Mouse (Mus musculus): Measurements from ENCODE around the gene Lrpap1. TPM values are rescaled to one million over a fixed set of nuclear protein-coding genes. Genes with fewer than 3 reads are reported as not detected.

Gene Lrpap1
- total and polyA plus RNA-seq, 2 experiments from 2014 or later = 78.9 to 177 TPM

GRCm38 (mm10) chr5:35060098-35060497 lies 45.5 kb downstream of the Lrpap1 start:
- no peak for TF ChIP-seq CTCF (IDR thresholded peaks at IDR 0.05)
- WGBS = 80% methylated on average over 3 of the region's 3 CpGs
- no peak for ATAC-seq (ENCODE audit: low FRiP score)
- Histone ChIP-seq H3K9ac (replicated peaks; ENCODE audit: low read length, poor library complexity, severe bottlenecking) (no peak overlapping the region), H3K27me3 (ENCODE audit: insufficient read depth, low read length) (no peaks in the 10 kb centered on the region), H3K4me2 (ENCODE audit: low read depth, low read length, poor library complexity, severe bottlenecking) (no peak overlapping the region), H3K27ac (ENCODE audit: low read depth, low read length) (no peak overlapping the region), H3K9me3 (ENCODE audit: low read length) (no peaks in the 10 kb centered on the region), H3K4me1 (ENCODE audit: insufficient read depth, low read length) (peaks cover 7% of the 10 kb centered on the region; the same call in 1 of the 2 replicates), H3K4me3 (ENCODE audit: low read depth, low read length) (no peak overlapping the region), H3K36me3 (ENCODE audit: insufficient read depth, low read length) (no peaks in the 10 kb centered on the region)
- DNase-seq (ENCODE audit: low spot score) = no peak

GRCm38 (mm10) chr5:35058216-35058615 lies 47.4 kb downstream of the Lrpap1 start:
- no peaks in the 10 kb centered on the region for H3K36me3 ChIP-seq (ENCODE audit: insufficient read depth, low read length)

GRCm38 (mm10) chr5:35057582-35057981 lies 48.0 kb downstream of the Lrpap1 start:
- H3K27ac ChIP-seq (ENCODE audit: low read depth, low read length) = peak overlapping the region; percentile 55; the same call in 1 of the 2 replicates
- H3K9me3 ChIP-seq (ENCODE audit: low read length) = no peaks in the 10 kb centered on the region
- H3K4me1 ChIP-seq (ENCODE audit: insufficient read depth, low read length) = peaks cover 7% of the 10 kb centered on the region; the same call in 1 of the 2 replicates
- no peaks in the 10 kb centered on the region for H3K27me3 ChIP-seq (ENCODE audit: insufficient read depth, low read length)
- 5% methylated on average over 4 of the region's 4 CpGs for WGBS
- no peak for TF ChIP-seq CTCF (IDR thresholded peaks at IDR 0.05)
- peak; percentile 44 for DNase-seq (ENCODE audit: low spot score)
- H3K4me3 ChIP-seq (ENCODE audit: low read depth, low read length) = peak overlapping the region; percentile 55
- H3K4me2 ChIP-seq (ENCODE audit: low read depth, low read length, poor library complexity, severe bottlenecking) = peak overlapping the region; percentile 88
- no peaks in the 10 kb centered on the region for H3K36me3 ChIP-seq (ENCODE audit: insufficient read depth, low read length)
- no peak for ATAC-seq (ENCODE audit: low FRiP score)
- H3K9ac ChIP-seq (replicated peaks; ENCODE audit: low read length, poor library complexity, severe bottlenecking) = peak overlapping the region; percentile 84

More at GRCm38 (mm10) chr5:35058216-35058615, 47.4 kb downstream of the Lrpap1 start:
- no peak for TF ChIP-seq CTCF (IDR thresholded peaks at IDR 0.05)
- H3K4me1 ChIP-seq (ENCODE audit: insufficient read depth, low read length) = peaks cover 7% of the 10 kb centered on the region; the same call in 1 of the 2 replicates
- H3K9ac ChIP-seq (replicated peaks; ENCODE audit: low read length, poor library complexity, severe bottlenecking) = no peak overlapping the region
- no peak overlapping the region for H3K27ac ChIP-seq (ENCODE audit: low read depth, low read length)
- ATAC-seq (ENCODE audit: low FRiP score) (no peak), DNase-seq (ENCODE audit: low spot score) (no peak)
- 64% methylated on average over 1 of the region's 1 CpGs for WGBS
- H3K27me3 ChIP-seq (ENCODE audit: insufficient read depth, low read length) = no peaks in the 10 kb centered on the region
- H3K9me3 ChIP-seq (ENCODE audit: low read length) = no peaks in the 10 kb centered on the region
- H3K4me3 ChIP-seq (ENCODE audit: low read depth, low read length) = peak overlapping the region; percentile 55
- peak overlapping the region; percentile 88 for H3K4me2 ChIP-seq (ENCODE audit: low read depth, low read length, poor library complexity, severe bottlenecking)

- DNase-seq (ENCODE audit: low spot score) (peak; percentile 83), ATAC-seq (ENCODE audit: low FRiP score) (peak; percentile 79)
- H3K4me1 ChIP-seq (ENCODE audit: insufficient read depth, low read length) = peaks cover 7% of the 10 kb centered on the region; the same call in 1 of the 2 replicates
- peak; percentile 72 for TF ChIP-seq CTCF (IDR thresholded peaks at IDR 0.05)
- H3K4me3 ChIP-seq (ENCODE audit: low read depth, low read length) = peak within 1 kb of the TSS; percentile 55
- H3K27me3 ChIP-seq (ENCODE audit: insufficient read depth, low read length) = no peaks in the 10 kb centered on the region
- H3K36me3 ChIP-seq (ENCODE audit: insufficient read depth, low read length) = no peaks in the 10 kb centered on the region
- under 1% methylated on average over 39 of the region's 74 CpGs for WGBS
- peak within 1 kb of the TSS; percentile 88 for H3K4me2 ChIP-seq (ENCODE audit: low read depth, low read length, poor library complexity, severe bottlenecking)
- H3K9me3 ChIP-seq (ENCODE audit: low read length) = no peaks in the 10 kb centered on the region
- H3K27ac ChIP-seq (ENCODE audit: low read depth, low read length) = peak within 1 kb of the TSS; percentile 55
- H3K9ac ChIP-seq (replicated peaks; ENCODE audit: low read length, poor library complexity, severe bottlenecking) = peak within 1 kb of the TSS; percentile 84
These were observed 48.7 kb downstream of the Lrpap1 start, which contains the start of gene Dok7 for GRCm38 (mm10) chr5:35056604-35057432. Gene Dok7 (plus strand): TSS chr5:35056766.

GRCm38 (mm10) chr5:35055076-35055475 lies 50.5 kb downstream of the Lrpap1 start:
- WGBS = 68% methylated on average over 12 of the region's 12 CpGs
- Histone ChIP-seq H3K4me1 (ENCODE audit: insufficient read depth, low read length) (peaks cover 7% of the 10 kb centered on the region; the same call in 1 of the 2 replicates), H3K9me3 (ENCODE audit: low read length) (no peaks in the 10 kb centered on the region), H3K27ac (ENCODE audit: low read depth, low read length) (no peak overlapping the region), H3K36me3 (ENCODE audit: insufficient read depth, low read length) (no peaks in the 10 kb centered on the region), H3K27me3 (ENCODE audit: insufficient read depth, low read length) (no peaks in the 10 kb centered on the region), H3K9ac (replicated peaks; ENCODE audit: low read length, poor library complexity, severe bottlenecking) (no peak overlapping the region), H3K4me2 (ENCODE audit: low read depth, low read length, poor library complexity, severe bottlenecking) (no peak overlapping the region), H3K4me3 (ENCODE audit: low read depth, low read length) (no peak overlapping the region)
- ATAC-seq (ENCODE audit: low FRiP score) = no peak
- no peak for TF ChIP-seq CTCF (IDR thresholded peaks at IDR 0.05)
- DNase-seq (ENCODE audit: low spot score) = peak; percentile 56

GRCm38 (mm10) chr5:35054628-35055027 lies 50.9 kb downstream of the Lrpap1 start:
- peaks cover 7% of the 10 kb centered on the region; the same call in 1 of the 2 replicates for H3K4me1 ChIP-seq (ENCODE audit: insufficient read depth, low read length)
- WGBS = 89% methylated on average over 3 of the region's 3 CpGs
- no peaks in the 10 kb centered on the region for H3K36me3 ChIP-seq (ENCODE audit: insufficient read depth, low read length)
- ATAC-seq (ENCODE audit: low FRiP score) (no peak), DNase-seq (ENCODE audit: low spot score) (no peak)
- no peak overlapping the region for H3K9ac ChIP-seq (replicated peaks; ENCODE audit: low read length, poor library complexity, severe bottlenecking)
- H3K4me3 ChIP-seq (ENCODE audit: low read depth, low read length) = no peak overlapping the region
- H3K4me2 ChIP-seq (ENCODE audit: low read depth, low read length, poor library complexity, severe bottlenecking) = no peak overlapping the region
- TF ChIP-seq CTCF (IDR thresholded peaks at IDR 0.05) = no peak
- H3K27me3 ChIP-seq (ENCODE audit: insufficient read depth, low read length) = no peaks in the 10 kb centered on the region
- H3K27ac ChIP-seq (ENCODE audit: low read depth, low read length) = no peak overlapping the region
- H3K9me3 ChIP-seq (ENCODE audit: low read length) = no peaks in the 10 kb centered on the region
